Mouse (Mus musculus): ENCODE measurements at regions not wholly inside any gene's neighbourhood (a gene's known extent, or its start where the extent isn't known, plus 50 kb on each side); places are given as distances from the start of the nearest gene placed in this dataset.
A peak's percentile ranks its signal among the peaks of the same experiment; 100 is the strongest.

DNA sequence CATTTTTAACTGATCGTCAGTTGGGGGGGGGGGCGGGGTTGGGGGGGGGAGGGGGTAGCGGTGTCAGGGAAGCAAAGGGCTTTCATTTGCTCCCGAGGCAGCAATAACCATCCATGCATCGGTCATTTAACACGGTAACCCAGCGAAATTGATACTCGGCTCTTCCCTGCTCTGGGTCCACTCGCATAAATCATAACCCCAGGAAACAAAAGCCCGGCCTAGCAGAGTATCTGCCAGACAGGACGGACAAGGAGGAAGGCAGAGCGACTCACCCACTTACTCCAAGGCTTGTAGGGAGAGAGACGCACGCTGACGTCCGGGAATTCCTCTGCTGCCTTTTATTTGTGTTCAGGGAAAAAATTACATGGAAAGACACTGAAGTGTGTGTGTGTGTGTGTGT lies 319.5 kb downstream of the Gm45692 start:
- Histone ChIP-seq H3K4me2 (no peak overlapping the region), H3K36me3 (ENCODE audit: control insufficient read depth, insufficient read depth, low read length) (no peaks in the 10 kb centered on the region), H3K27me3 (ENCODE audit: control insufficient read depth, insufficient read depth, low read length) (no peaks in the 10 kb centered on the region), H3K9ac (ENCODE audit: low read length) (no peak overlapping the region), H3K27ac (ENCODE audit: low read depth, low read length) (no peak overlapping the region), H3K9me3 (ENCODE audit: control insufficient read depth, low read length) (no peaks in the 10 kb centered on the region), H3K4me3 (ENCODE audit: low read depth, low read length) (no peak overlapping the region), H3K4me1 (ENCODE audit: control insufficient read depth, insufficient read depth, low read length) (peaks cover 2% of the 10 kb centered on the region; the same call in 1 of the 2 replicates)
- 69% methylated on average over 16 of the region's 16 CpGs for WGBS
- 0 out of 2 replicates have a peak, but pooled peaks have one; percentile 48 for ATAC-seq (ENCODE audit: low FRiP score)
- DNase-seq (ENCODE audit: low spot score, missing footprints): no peak

DNA sequence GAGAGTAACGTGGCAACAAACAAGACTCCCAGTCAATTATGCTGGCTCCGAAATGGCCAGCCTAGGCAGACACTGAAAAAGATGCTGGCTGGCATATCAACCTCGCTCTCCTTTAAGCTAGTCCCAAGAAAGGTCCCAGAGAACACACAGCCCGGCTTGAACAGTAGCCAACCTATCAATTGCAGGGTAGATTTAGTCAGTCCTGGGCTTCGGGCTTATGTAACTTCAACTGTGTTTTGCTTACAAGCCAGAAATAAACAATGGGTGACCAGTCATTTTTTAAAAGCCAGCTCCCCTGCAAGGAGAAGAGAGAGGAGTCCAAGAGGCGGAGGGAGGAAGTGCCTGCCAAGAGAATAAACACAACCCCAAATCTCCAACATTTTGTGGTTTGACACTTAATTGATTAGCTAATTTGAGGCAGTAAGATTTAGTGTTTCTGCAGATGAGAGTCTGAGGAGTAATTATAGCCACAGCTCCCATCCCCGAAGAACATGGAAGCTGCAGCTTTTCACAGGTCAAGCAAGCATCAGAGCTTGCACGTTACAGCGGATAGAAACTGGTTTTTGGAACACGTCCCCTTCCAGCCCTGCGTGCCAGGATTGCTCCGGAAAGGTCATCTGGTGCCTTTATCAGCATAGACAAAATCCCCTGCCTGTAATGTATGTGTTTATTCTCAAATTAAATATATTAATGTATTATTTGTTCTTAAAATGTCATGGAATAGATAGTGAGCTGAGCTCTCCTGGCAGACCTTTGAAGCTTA lies 322.1 kb downstream of the Gm45692 start:
- no peak overlapping the region for H3K4me2 ChIP-seq
- 85% methylated on average over 12 of the region's 12 CpGs for whole genome bisulfite sequencing
- H3K9me3 ChIP-seq (ENCODE audit: control insufficient read depth, low read length): no peaks in the 10 kb centered on the region
- H3K4me1 ChIP-seq (ENCODE audit: control insufficient read depth, insufficient read depth, low read length): peaks cover 2% of the 10 kb centered on the region; the same call in 1 of the 2 replicates
- ATAC-seq (ENCODE audit: low FRiP score) (no peak), DNase-seq (ENCODE audit: low spot score, missing footprints) (no peak)
- H3K4me3 ChIP-seq (ENCODE audit: low read depth, low read length): no peak overlapping the region
- H3K27me3 ChIP-seq (ENCODE audit: control insufficient read depth, insufficient read depth, low read length): no peaks in the 10 kb centered on the region
- H3K27ac ChIP-seq (ENCODE audit: low read depth, low read length): no peak overlapping the region
- no peaks in the 10 kb centered on the region for H3K36me3 ChIP-seq (ENCODE audit: control insufficient read depth, insufficient read depth, low read length)
- H3K9ac ChIP-seq (ENCODE audit: low read length): no peak overlapping the region

DNA sequence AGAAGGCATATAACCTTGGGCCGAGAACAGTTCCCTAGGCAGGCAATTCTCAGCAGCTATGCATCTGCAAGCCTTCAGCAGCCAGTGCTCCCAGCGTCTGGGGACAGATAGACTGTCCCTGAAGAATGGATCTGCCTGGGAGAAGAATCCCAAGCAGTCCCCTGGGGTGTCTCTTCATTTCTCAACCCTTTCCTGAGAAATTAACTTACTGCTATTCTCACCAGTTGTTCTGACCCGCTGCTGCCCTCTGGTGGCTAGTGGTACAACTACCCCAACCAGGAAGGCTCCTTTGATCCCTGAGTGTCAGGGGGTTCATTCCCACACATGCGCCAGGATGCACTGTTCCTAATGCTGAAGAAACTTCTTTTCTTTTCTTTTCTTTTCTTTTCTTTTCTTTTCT lies 323.7 kb downstream of the Gm45692 start:
- no peaks in the 10 kb centered on the region for H3K9me3 ChIP-seq (ENCODE audit: control insufficient read depth, low read length)
- H3K27me3 ChIP-seq (ENCODE audit: control insufficient read depth, insufficient read depth, low read length): no peaks in the 10 kb centered on the region
- ATAC-seq (ENCODE audit: low FRiP score) (no peak), DNase-seq (ENCODE audit: low spot score, missing footprints) (peak; percentile 95)
- WGBS: 44% methylated on average over 4 of the region's 4 CpGs
- H3K27ac ChIP-seq (ENCODE audit: low read depth, low read length): no peak overlapping the region
- peaks cover 2% of the 10 kb centered on the region; the same call in 1 of the 2 replicates for H3K4me1 ChIP-seq (ENCODE audit: control insufficient read depth, insufficient read depth, low read length)
- no peak overlapping the region for H3K4me3 ChIP-seq (ENCODE audit: low read depth, low read length)
- H3K9ac ChIP-seq (ENCODE audit: low read length): no peak overlapping the region
- no peak overlapping the region for H3K4me2 ChIP-seq
- H3K36me3 ChIP-seq (ENCODE audit: control insufficient read depth, insufficient read depth, low read length): no peaks in the 10 kb centered on the region

DNA sequence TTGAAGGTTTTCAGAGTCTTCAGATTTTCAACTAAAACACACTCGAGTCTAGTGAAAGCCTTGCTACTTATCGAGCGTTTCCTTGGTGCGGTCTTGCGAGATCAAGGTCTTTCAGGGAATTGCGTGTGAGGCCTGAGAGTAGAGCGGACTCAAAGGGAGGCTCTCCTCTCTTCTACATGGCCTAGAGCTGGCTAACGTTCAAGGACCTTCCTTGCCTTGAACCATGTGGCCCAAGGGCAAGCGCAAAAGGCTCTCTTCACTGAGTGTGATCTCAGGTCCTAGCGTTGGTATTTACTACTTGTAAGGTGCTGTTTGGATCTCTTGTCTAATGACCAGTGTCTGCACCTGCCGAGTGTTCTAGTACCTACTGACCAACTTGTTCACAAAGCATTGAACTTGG lies 324.4 kb downstream of the Gm45692 start:
- Histone ChIP-seq H3K9me3 (ENCODE audit: control insufficient read depth, low read length) (no peaks in the 10 kb centered on the region), H3K4me1 (ENCODE audit: control insufficient read depth, insufficient read depth, low read length) (no peaks in the 10 kb centered on the region)

DNA sequence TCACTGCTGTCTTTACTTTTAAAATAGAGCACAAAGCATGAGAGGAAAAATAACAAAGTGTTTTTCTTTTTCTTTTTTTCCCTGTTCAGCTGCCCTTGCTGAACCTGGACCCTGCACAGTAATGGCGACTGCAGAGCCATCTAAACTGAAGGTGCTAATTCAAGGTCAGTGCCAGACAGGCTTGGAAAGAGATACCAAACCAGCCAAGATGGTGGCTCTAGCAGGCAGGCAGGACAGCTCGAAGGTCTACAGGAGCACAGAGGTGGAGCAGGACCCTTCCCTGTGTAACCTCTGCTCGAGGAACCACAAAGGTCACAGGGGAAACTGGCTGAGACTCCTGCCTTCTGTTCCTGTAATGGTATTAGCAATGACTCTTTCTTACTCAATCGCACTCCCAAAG lies 326.7 kb downstream of the Gm45692 start:
- Histone ChIP-seq H3K4me2 (no peak overlapping the region), H3K4me1 (ENCODE audit: control insufficient read depth, insufficient read depth, low read length) (no peaks in the 10 kb centered on the region), H3K27ac (ENCODE audit: low read depth, low read length) (no peak overlapping the region), H3K27me3 (ENCODE audit: control insufficient read depth, insufficient read depth, low read length) (no peaks in the 10 kb centered on the region), H3K9me3 (ENCODE audit: control insufficient read depth, low read length) (no peaks in the 10 kb centered on the region), H3K4me3 (ENCODE audit: low read depth, low read length) (no peak overlapping the region), H3K9ac (ENCODE audit: low read length) (no peak overlapping the region), H3K36me3 (ENCODE audit: control insufficient read depth, insufficient read depth, low read length) (no peaks in the 10 kb centered on the region)
- WGBS: 89% methylated on average over 4 of the region's 4 CpGs
- ATAC-seq (ENCODE audit: low FRiP score): no peak
- no peak for DNase-seq (ENCODE audit: low spot score, missing footprints)

More for the DNA sequence above, 324.4 kb downstream of the Gm45692 start:
- H3K4me2 ChIP-seq: no peak overlapping the region
- H3K27ac ChIP-seq (ENCODE audit: low read depth, low read length): no peak overlapping the region
- H3K36me3 ChIP-seq (ENCODE audit: control insufficient read depth, insufficient read depth, low read length): no peaks in the 10 kb centered on the region
- WGBS: 90% methylated on average over 11 of the region's 11 CpGs
- DNase-seq (ENCODE audit: low spot score, missing footprints) (no peak), ATAC-seq (ENCODE audit: low FRiP score) (no peak)
- no peaks in the 10 kb centered on the region for H3K27me3 ChIP-seq (ENCODE audit: control insufficient read depth, insufficient read depth, low read length)
- no peak overlapping the region for H3K9ac ChIP-seq (ENCODE audit: low read length)
- no peak overlapping the region for H3K4me3 ChIP-seq (ENCODE audit: low read depth, low read length)

DNA sequence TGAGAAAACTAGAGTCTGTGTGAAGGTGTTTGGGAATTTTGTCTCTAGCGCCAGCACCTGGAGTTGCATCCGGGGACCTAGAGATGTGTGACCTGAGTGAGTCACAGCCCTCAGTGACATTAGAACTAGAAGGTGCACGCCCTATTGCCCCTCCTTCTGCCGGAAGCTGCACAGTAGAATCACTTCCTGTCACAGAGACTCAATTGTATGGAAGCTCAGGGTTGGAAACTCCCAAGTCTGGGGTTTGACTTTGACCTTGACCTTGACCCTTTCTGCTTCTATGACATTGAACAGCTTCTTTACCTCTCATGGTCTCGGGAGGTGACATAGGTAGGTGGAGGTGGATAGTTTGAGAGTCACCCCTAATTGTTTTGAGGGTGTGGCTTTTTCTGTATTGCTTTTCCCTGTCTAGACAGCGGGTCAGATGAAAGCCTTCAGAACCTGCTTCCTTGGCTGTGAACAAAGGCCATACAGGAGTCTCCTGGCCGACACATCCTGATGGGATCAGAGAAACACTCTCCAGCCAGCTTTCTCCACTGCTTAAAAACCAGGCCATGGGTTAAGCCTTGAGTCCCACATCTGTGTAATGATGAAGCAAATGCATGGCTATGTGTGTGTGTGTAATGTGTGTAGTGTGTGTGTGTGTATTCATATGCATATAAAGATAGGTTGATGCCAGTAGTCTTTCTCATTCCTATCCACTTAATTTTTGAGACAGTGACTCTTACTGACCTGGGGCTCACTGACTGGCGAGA lies 328.7 kb downstream of the Gm45692 start:
- H3K4me3 ChIP-seq (ENCODE audit: low read depth, low read length): no peak overlapping the region
- H3K9ac ChIP-seq (ENCODE audit: low read length): no peak overlapping the region
- WGBS: 86% methylated on average over 8 of the region's 8 CpGs
- peak; percentile 76 for DNase-seq (ENCODE audit: low spot score, missing footprints)
- no peaks in the 10 kb centered on the region for H3K9me3 ChIP-seq (ENCODE audit: control insufficient read depth, low read length)
- H3K27ac ChIP-seq (ENCODE audit: low read depth, low read length): no peak overlapping the region
- no peak for ATAC-seq (ENCODE audit: low FRiP score)
- H3K36me3 ChIP-seq (ENCODE audit: control insufficient read depth, insufficient read depth, low read length): no peaks in the 10 kb centered on the region
- no peaks in the 10 kb centered on the region for H3K27me3 ChIP-seq (ENCODE audit: control insufficient read depth, insufficient read depth, low read length)
- no peak overlapping the region for H3K4me2 ChIP-seq
- H3K4me1 ChIP-seq (ENCODE audit: control insufficient read depth, insufficient read depth, low read length): no peaks in the 10 kb centered on the region

DNA sequence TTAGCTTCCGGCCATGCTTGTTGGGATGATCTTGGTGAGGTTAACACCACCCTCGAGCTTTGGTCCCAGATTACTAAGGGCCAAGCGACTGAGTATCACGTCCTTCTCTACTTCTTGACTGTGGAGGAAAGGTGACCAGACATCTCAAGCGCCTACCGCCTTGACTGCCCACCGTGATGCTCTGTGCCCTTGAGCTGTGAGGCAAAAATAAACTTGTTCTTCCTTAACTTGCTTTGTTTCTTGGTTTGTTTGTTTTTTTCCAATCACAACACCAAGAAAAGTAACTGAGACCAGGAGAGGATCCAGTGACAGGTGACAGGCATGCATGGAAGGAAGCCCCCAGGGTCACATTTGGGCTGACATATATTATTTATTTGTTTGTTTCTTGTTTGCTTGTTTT lies 330.0 kb downstream of the Gm45692 start:
- DNase-seq (ENCODE audit: low spot score, missing footprints): peak; percentile 69

DNA sequence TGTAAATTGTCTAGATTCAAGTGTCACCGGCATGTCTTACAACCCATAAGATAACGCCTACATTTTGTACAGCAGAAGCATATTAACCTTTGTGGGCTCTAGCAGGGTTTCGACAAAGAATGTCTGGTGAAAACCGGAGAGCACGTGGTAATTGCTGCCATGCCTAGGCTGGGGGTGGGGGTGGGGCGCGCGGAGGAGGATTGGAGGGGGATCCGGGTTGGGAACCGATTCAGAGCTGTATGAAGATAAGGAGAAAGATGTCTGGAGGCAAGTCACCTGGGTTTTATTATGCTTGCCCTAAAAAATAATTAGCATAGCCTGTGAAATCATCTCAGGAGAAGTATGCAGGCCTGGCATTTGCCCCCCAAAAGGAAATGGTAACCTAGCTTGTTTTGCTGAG lies 331.2 kb downstream of the Gm45692 start:
- no peaks in the 10 kb centered on the region for H3K36me3 ChIP-seq (ENCODE audit: control insufficient read depth, insufficient read depth, low read length)
- no peak overlapping the region for H3K27ac ChIP-seq (ENCODE audit: low read depth, low read length)
- H3K4me3 ChIP-seq (ENCODE audit: low read depth, low read length): no peak overlapping the region
- H3K9me3 ChIP-seq (ENCODE audit: control insufficient read depth, low read length): no peaks in the 10 kb centered on the region
- 0 out of 2 replicates have a peak, but pooled peaks cover 2% of the 10 kb centered on the region for H3K4me1 ChIP-seq (ENCODE audit: control insufficient read depth, insufficient read depth, low read length)
- no peaks in the 10 kb centered on the region for H3K27me3 ChIP-seq (ENCODE audit: control insufficient read depth, insufficient read depth, low read length)
- WGBS: 75% methylated on average over 10 of the region's 10 CpGs
- no peak overlapping the region for H3K9ac ChIP-seq (ENCODE audit: low read length)
- no peak overlapping the region for H3K4me2 ChIP-seq
- DNase-seq (ENCODE audit: low spot score, missing footprints): no peak
- no peak for ATAC-seq (ENCODE audit: low FRiP score)

More for the DNA sequence above, 330.0 kb downstream of the Gm45692 start:
- no peak overlapping the region for H3K27ac ChIP-seq (ENCODE audit: low read depth, low read length)
- H3K9ac ChIP-seq (ENCODE audit: low read length): no peak overlapping the region
- H3K4me1 ChIP-seq (ENCODE audit: control insufficient read depth, insufficient read depth, low read length): 0 out of 2 replicates have a peak, but pooled peaks cover 2% of the 10 kb centered on the region
- H3K4me2 ChIP-seq: no peak overlapping the region
- H3K36me3 ChIP-seq (ENCODE audit: control insufficient read depth, insufficient read depth, low read length): no peaks in the 10 kb centered on the region
- no peak overlapping the region for H3K4me3 ChIP-seq (ENCODE audit: low read depth, low read length)
- no peaks in the 10 kb centered on the region for H3K27me3 ChIP-seq (ENCODE audit: control insufficient read depth, insufficient read depth, low read length)
- 89% methylated on average over 7 of the region's 7 CpGs for WGBS
- no peak for ATAC-seq (ENCODE audit: low FRiP score)
- no peaks in the 10 kb centered on the region for H3K9me3 ChIP-seq (ENCODE audit: control insufficient read depth, low read length)

DNA sequence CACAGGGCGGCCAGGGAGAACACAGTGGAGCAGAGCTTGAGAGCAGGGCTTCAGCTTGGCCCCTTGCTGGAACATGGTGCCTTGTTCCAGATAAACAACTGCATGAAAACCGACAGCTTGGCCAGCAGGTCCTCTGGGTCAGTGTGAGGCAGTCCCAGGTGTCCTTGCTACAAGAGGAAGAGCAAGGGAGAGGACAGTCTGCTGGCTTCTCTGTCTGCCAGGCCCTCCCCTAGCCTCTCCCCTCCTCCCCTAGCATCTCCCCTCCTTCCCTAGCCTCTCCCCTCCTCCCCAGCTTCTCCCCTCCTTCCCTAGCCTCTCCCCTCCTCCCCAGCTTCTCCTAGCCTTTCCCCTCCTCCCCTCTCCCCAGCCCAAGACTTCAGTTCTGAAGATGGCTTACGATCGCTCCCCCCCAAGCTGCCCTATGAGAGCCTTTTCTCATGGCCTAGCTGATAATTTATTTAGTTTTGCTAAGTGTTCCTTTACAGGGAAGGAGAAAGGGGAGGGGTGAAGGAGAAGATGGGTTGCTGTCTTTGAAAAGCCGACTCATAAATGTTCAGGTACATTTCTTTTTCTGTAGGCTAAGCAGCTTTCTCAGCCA lies 333.7 kb downstream of the Gm45692 start:
- DNase-seq (ENCODE audit: low spot score, missing footprints) (peak; percentile 45), ATAC-seq (ENCODE audit: low FRiP score) (no peak)
- Histone ChIP-seq H3K9me3 (ENCODE audit: control insufficient read depth, low read length) (no peaks in the 10 kb centered on the region), H3K27ac (ENCODE audit: low read depth, low read length) (no peak overlapping the region), H3K9ac (ENCODE audit: low read length) (no peak overlapping the region), H3K4me3 (ENCODE audit: low read depth, low read length) (no peak overlapping the region), H3K27me3 (ENCODE audit: control insufficient read depth, insufficient read depth, low read length) (no peaks in the 10 kb centered on the region), H3K4me2 (no peak overlapping the region), H3K36me3 (ENCODE audit: control insufficient read depth, insufficient read depth, low read length) (no peaks in the 10 kb centered on the region), H3K4me1 (ENCODE audit: control insufficient read depth, insufficient read depth, low read length) (0 out of 2 replicates have a peak, but pooled peaks cover 2% of the 10 kb centered on the region)
- WGBS: 67% methylated on average over 5 of the region's 5 CpGs

All from midbrain, embryonic 11.5 days (tissue).